Mouse (Mus musculus) thymus, postnatal 25 days (tissue): Measurements from ENCODE around the gene Pnrc2.

Experiments used
- DNase-seq: peaks from one replicate; pipeline ENCODE4 v3.0.0; 2022

Gene Pnrc2

GRCm38 (mm10) chr4:135873526-135874202 lies at the start of gene Pnrc2:
Gene Pnrc2, minus strand, starts transcription at chr4:135873850.
- DNase-seq = peak; percentile 88

GRCm38 (mm10) chr4:135922190-135922589 lies 48.5 kb upstream of the Pnrc2 start:
- no peak for DNase-seq

GRCm38 (mm10) chr4:135921257-135922120 lies 47.8 kb upstream of the Pnrc2 start:
- peak; percentile 25 for DNase-seq

- peak; percentile 98 for DNase-seq
Measured at GRCm38 (mm10) chr4:135920304-135921241, 46.9 kb upstream of the Pnrc2 start, which contains the start of gene Fuca1. Gene Fuca1, plus strand, starts transcription at chr4:135920735.

GRCm38 (mm10) chr4:135919280-135919639 lies 45.6 kb upstream of the Pnrc2 start:
- no peak for DNase-seq

GRCm38 (mm10) chr4:135918635-135919279 lies 45.1 kb upstream of the Pnrc2 start:
- DNase-seq = no peak

- no peak for DNase-seq
Measured at GRCm38 (mm10) chr4:135913433-135913832, 39.8 kb upstream of the Pnrc2 start.

GRCm38 (mm10) chr4:135912835-135913234 lies 39.2 kb upstream of the Pnrc2 start:
- DNase-seq = no peak

GRCm38 (mm10) chr4:135912164-135912563 lies 38.5 kb upstream of the Pnrc2 start:
- DNase-seq = no peak

GRCm38 (mm10) chr4:135911531-135911930 lies 37.9 kb upstream of the Pnrc2 start:
- DNase-seq = no peak

- no peak for DNase-seq
Measured at GRCm38 (mm10) chr4:135909326-135910066, 35.8 kb upstream of the Pnrc2 start.

- DNase-seq = no peak
Measured at GRCm38 (mm10) chr4:135906633-135907032, 33.0 kb upstream of the Pnrc2 start.

- DNase-seq = no peak
Measured at GRCm38 (mm10) chr4:135904810-135905209, 31.2 kb upstream of the Pnrc2 start.

- no peak for DNase-seq
Measured at GRCm38 (mm10) chr4:135902606-135903242, 29.1 kb upstream of the Pnrc2 start.

- no peak for DNase-seq
Measured at GRCm38 (mm10) chr4:135900008-135900407, 26.4 kb upstream of the Pnrc2 start.

GRCm38 (mm10) chr4:135899050-135899448 lies 25.4 kb upstream of the Pnrc2 start:
- no peak for DNase-seq

GRCm38 (mm10) chr4:135898380-135899049 lies 24.9 kb upstream of the Pnrc2 start:
- DNase-seq = peak; percentile 65

GRCm38 (mm10) chr4:135896157-135896556 lies 22.5 kb upstream of the Pnrc2 start:
- no peak for DNase-seq

- DNase-seq = peak; percentile 73
Measured at GRCm38 (mm10) chr4:135895071-135895571, 21.5 kb upstream of the Pnrc2 start, which contains the start of gene Cnr2. Gene Cnr2, plus strand, starts transcription at chr4:135895394.

GRCm38 (mm10) chr4:135892884-135893283 lies 19.2 kb upstream of the Pnrc2 start:
- no peak for DNase-seq
